Mouse (Mus musculus) ES-E14 (cell line): ENCODE data around the gene Wbp2. TPM values are rescaled to one million over a fixed set of nuclear protein-coding genes. Genes with fewer than 3 reads are reported as not detected.

ENCODE experiments used
- DNase-seq: peaks from one replicate; pipeline ENCODE4 v3.0.0-alpha.2; 2013; ENCODE audit warnings: low read depth, low spot score
- H3K27ac ChIP-seq: 2 replicates; pipeline ENCODE4 v1.5.1; 2012; ENCODE audit warnings: low read depth, mild to moderate bottlenecking, low read length, moderate library complexity, mixed read lengths; ENCODE audit not compliant: poor library complexity, insufficient read depth, severe bottlenecking
- H3K36me3 ChIP-seq: 2 replicates; pipeline ENCODE4 v1.6.1; 2012; ENCODE audit warnings: mild to moderate bottlenecking, low read length, moderate library complexity, mixed read lengths; ENCODE audit not compliant: control insufficient read depth, poor library complexity, insufficient read depth, severe bottlenecking
- H3K4me1 ChIP-seq, 2 experiments: fragments of 150-350 bp in 1 of 2; sonication (generic) in 1 of 2; 2 replicates each; pipeline ENCODE4 v1.6.1; 2012; ENCODE audit warnings: low read length in 2 of 2, mild to moderate bottlenecking in 1 of 2, mixed read lengths in 1 of 2; ENCODE audit not compliant: control insufficient read depth in 2 of 2, insufficient read depth in 2 of 2, poor library complexity in 1 of 2
- H3K4me3 ChIP-seq, 2 experiments: fragments of 150-350 bp in 1 of 2; sonication (generic) in 1 of 2; 2 replicates each; pipeline ENCODE4 v1.5.1; 2012; ENCODE audit warnings: low read length in 2 of 2, low read depth in 1 of 2, mild to moderate bottlenecking in 1 of 2, mixed read lengths in 1 of 2; ENCODE audit not compliant: insufficient read depth in 1 of 2, poor library complexity in 1 of 2, severe bottlenecking in 1 of 2
- H3K9ac ChIP-seq: 2 replicates; pipeline ENCODE4 v1.6.1; 2012; ENCODE audit warnings: low read depth, mild to moderate bottlenecking, low read length, mixed read lengths; ENCODE audit not compliant: poor library complexity, insufficient read depth, severe bottlenecking
- H3K9me3 ChIP-seq: fragments of 150-350 bp; sonication (generic); 2 replicates; pipeline ENCODE4 v1.6.1; 2012; ENCODE audit warnings: low read depth, mild to moderate bottlenecking, low read length; ENCODE audit not compliant: control insufficient read depth, insufficient read depth
- CHD2 ChIP-seq: IDR thresholded peaks from 2 replicates; pipeline ENCODE4 v1.6.1; 2014; ENCODE audit warnings: mild to moderate bottlenecking, low read depth, low read length, inconsistent platforms
- HCFC1 ChIP-seq: IDR thresholded peaks from 2 replicates; pipeline ENCODE4 v1.6.1; 2012; ENCODE audit warnings: low read length, inconsistent platforms, borderline replicate concordance; ENCODE audit not compliant: insufficient read depth
- MAFK ChIP-seq: IDR thresholded peaks from 2 replicates; pipeline ENCODE4 v1.6.1; 2014; ENCODE audit warnings: mild to moderate bottlenecking, low read depth, low read length, inconsistent platforms; ENCODE audit not compliant: insufficient read depth
- ZC3H11A ChIP-seq: IDR thresholded peaks from 2 replicates; pipeline ENCODE4 v1.6.1; 2012; ENCODE audit warnings: low read depth, mild to moderate bottlenecking, inconsistent platforms, low read length, borderline replicate concordance
- ZNF384 ChIP-seq: IDR thresholded peaks from 2 replicates; pipeline ENCODE4 v1.6.1; 2012; ENCODE audit warnings: low read depth, low read length, inconsistent platforms
- in situ Hi-C, 2 experiments: fragments of 600-800 bp; cut with MboI; formaldehyde crosslinking; loops; one replicate each; pipeline ENCODE4 v1.15.1; 2025; ENCODE audit warnings: low sequenced_read_pairs in 2 of 2, inconsistent platforms in 1 of 2; ENCODE audit not compliant: unreplicated experiment in 2 of 2
- total RNA-seq: library from RNA; depleted of rRNA; stranded (reverse); fragments of 300-350 nt; gene quantifications from 2 replicates; pipeline ENCODE4 v1.2.3, GENCODE M21; 2012

Wbp2 gene
- total RNA-seq, 1 experiment, result 20.1 TPM

DNA sequence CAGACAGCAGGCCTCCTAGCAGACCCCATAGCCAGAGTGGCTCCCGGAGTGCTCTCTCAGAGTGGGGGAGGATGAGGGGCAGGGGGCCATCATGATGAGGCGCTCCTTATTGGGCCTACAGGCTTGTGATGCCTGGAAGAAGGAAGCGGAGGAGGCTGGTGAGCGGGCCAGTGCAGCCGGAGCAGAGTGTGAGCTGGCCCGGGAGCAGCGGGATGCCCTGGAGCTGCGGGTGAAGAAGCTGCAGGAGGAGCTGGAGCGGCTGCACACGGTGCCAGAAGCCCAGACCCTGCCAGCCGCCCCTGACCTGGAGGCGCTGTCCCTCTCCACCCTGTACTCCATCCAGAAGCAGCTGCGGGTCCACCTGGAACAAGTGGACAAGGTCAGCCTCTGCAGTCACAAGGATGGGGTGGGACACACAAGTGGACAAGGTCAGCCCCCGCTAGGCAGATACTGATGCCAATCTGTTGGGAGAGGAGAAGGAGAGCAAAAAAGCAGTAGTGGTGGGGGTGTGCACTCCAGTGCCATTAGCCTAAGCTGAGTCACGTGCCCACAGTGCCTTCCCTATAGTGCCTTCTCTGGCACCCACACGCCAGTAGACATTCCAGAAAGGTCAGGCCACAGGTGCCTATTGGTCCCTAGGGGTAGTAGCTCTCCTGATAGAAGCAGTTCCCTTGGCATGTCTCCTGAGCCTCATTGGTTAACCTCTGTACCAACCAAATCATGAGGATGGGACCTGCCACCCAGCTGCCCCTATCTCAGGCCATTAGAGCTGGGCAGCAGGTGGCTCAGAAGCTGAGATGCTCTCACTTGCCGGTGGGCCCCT is 27.7 kb downstream of the Wbp2 start:
- TF ChIP-seq HCFC1 (no peak), CHD2 (no peak), ZC3H11A (no peak), MAFK (no peak)
- Histone ChIP-seq H3K4me1 (peaks cover 0 to 3% of the 10 kb centered on the region in 2 experiments; a peak in 1 of 4 replicates), H3K4me3 (no peak overlapping the region), H3K9ac (no peak overlapping the region), H3K27ac (no peak overlapping the region), H3K9me3 (no peaks in the 10 kb centered on the region), H3K36me3 (peaks cover 57% of the 10 kb centered on the region)
- in situ Hi-C loops, result no loop called here
- DNase-seq, result no peak

- TF ChIP-seq MAFK, result no peak
- TF ChIP-seq ZC3H11A, result no peak
- no peak for TF ChIP-seq HCFC1
- TF ChIP-seq CHD2, result no peak
- no peak for TF ChIP-seq ZNF384
- Histone ChIP-seq H3K27ac (no peak overlapping the region), H3K4me1 (peaks cover 0 to 3% of the 10 kb centered on the region in 2 experiments; a peak in 1 of 4 replicates), H3K4me3 (no peak overlapping the region), H3K36me3 (peaks cover 66% of the 10 kb centered on the region), H3K9ac (no peak overlapping the region), H3K9me3 (no peaks in the 10 kb centered on the region)
- in situ Hi-C loops, result no loop called here
- DNase-seq, result no peak
These were observed 28.7 kb downstream of the Wbp2 start for GRCm38 (mm10) chr11:116058022-116058614.

GRCm38 (mm10) chr11:116057237-116057881 is 29.4 kb downstream of the Wbp2 start:
- H3K36me3 ChIP-seq, result peaks cover 72% of the 10 kb centered on the region
- DNase-seq, result no peak

DNA sequence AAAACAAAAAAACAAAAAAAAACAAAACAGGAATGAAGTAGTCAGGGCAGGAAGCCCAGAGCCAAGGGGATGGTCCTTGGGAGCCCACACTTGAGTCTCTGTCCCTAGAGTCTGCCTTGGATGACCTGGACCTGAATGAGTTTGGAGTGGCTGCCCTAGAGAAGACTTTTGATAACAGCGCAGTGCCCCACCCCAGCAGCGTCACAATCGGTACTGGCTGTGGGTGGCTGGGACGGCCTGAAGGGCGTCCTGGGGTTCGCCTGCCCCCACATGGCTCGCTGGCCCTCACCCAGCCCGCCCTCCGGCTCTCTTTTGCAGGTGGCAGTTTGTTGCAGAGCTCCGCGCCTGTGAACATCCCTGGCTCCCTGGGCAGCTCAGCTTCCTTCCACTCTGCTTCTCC is 30.9 kb downstream of the Wbp2 start:
- Histone ChIP-seq H3K9ac (no peak overlapping the region), H3K36me3 (peaks cover 76% of the 10 kb centered on the region), H3K4me1 (0 out of 4 replicates have a peak, but pooled peaks cover 0 to 3% of the 10 kb centered on the region in 2 experiments), H3K27ac (no peak overlapping the region), H3K9me3 (no peaks in the 10 kb centered on the region), H3K4me3 (no peak overlapping the region)
- no peak for TF ChIP-seq ZC3H11A
- TF ChIP-seq ZNF384, result no peak
- in situ Hi-C loops, result no loop called here
- no peak for DNase-seq

More at GRCm38 (mm10) chr11:116057237-116057881, 29.4 kb downstream of the Wbp2 start:
- Histone ChIP-seq H3K4me1 (peaks cover 0 to 3% of the 10 kb centered on the region in 2 experiments; a peak in 1 of 4 replicates), H3K9me3 (no peaks in the 10 kb centered on the region), H3K9ac (no peak overlapping the region), H3K4me3 (no peak overlapping the region), H3K27ac (no peak overlapping the region)
- in situ Hi-C loops, result no loop called here
- no peak for TF ChIP-seq CHD2
- TF ChIP-seq ZC3H11A, result no peak
- TF ChIP-seq HCFC1, result no peak
- no peak for TF ChIP-seq ZNF384
- TF ChIP-seq MAFK, result no peak
